Mouse (Mus musculus) adrenal gland, adult 2 months (tissue): ENCODE data around the gene Shc2. TPM values are rescaled to one million over a fixed set of nuclear protein-coding genes. Genes with fewer than 3 reads are reported as not detected.

Experiments used
- DNase-seq: peaks from one replicate; pipeline ENCODE4 v3.0.0; 2021
- polyA plus RNA-seq: library from polyadenylated mRNA; depleted of rRNA; stranded (reverse); fragments of >200 nt; gene quantifications from 2 replicates; pipeline ENCODE4 v1.2.3, GENCODE M21; 2012
- total RNA-seq, 2 experiments: library from RNA; stranded (reverse); gene quantifications; 2 replicates each; pipeline ENCODE4 v1.2.3; 2021

Gene Shc2
- total and polyA plus RNA-seq, 3 experiments: 2.0 to 6.7 (median 4.8) TPM

DNA sequence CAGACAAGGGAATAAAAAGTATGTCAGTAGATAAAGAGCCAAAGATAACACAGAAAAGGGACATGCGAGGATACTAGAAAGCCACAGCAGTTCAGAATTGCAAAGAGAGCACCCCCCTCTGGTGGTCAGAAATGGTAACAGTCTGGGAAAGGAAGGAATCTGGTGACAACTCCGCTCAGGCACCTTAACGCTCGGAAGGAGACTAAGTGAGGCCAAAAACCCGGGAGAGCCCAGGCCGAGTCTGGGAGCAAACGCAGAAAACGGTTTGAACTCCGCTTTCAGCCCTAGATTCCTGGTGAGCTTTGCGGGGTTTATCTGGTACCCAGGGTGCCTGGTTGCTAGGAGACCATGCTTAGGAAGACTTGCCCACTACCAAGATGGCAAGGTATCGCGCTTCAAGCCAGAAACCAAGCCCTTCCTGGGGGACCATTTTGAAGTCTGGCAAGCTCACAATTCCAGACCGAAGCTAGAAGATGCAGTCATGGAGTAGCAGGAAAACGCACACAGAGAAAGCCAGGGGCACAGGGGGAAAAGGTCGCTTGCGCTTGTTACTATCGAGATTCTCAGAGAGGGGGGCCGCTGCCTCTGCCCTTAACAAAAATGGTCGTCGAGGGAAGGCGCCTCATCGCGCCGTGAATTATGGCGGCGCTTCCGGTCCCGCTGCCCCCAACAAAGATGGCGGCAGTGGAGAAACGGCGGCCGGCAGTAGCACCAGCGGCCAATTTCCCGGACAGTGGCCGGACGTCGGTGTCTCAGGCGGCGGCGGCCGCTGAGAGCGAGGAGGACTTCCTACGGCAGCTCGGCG, 31.3 kb upstream of the Shc2 start, which contains the start of gene Tpgs1:
Gene Tpgs1 (plus strand): TSS at position 599 of the 805 bp plus-strand sequence.
- DNase-seq: peak; percentile 91

DNA sequence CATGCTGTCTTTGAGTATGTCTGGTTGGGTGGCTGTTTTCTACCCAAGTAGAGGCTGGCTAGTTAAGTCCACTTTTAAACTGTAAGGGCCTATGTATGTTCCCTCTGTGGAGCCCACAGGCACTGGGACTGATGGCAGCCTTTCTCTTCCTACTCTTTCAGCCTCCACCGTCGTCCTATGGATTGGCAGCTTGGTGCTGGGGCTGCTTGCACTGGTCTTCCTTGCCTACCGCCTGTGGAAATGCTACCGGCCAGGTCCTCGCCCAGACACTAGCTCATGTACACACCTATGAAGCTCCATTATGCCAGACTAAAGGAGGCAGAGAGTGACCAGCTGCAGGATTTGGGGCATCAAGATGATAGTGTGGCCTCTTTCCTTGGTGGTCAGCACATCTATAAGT, 30.4 kb upstream of the Shc2 start:
- no peak for DNase-seq

DNA sequence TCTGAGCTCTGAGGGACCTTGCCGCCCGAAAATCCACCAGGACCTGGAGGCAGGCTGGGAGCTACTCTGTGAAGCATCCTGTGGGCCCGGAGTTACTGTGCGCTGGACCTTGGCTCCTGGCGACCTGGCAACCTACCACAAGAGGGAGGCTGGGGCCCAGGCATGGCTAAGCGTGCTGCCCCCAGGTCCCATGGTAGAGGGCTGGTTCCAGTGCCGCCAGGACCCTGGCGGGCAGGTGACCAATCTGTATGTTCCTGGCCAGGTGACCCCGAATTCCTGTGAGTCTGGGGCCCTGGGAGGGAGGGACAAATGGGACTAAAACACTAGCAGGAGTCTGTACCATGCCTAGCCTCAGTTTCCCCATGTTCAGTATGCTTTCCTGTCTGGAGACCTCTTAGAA, 28.8 kb upstream of the Shc2 start:
- DNase-seq: no peak

DNA sequence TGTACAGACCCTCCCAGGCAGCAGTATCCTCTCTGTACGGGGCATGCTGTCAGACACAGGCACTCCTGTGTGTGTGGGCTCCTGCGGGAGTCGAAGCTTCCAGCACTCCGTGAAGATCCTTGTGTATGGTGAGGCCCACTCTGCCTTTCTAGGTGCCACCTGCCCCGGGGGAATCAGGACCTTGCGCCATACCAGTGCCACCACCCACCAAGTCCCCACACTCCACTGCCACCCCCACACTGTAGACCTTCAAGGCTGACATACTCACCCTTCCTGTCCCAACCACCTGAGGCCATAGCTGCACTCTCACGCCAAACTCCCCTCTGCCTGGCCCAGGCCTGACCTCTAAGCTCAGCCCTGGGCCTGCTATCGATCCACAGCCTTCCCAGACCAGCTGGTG, 27.3 kb upstream of the Shc2 start:
- DNase-seq: no peak

DNA sequence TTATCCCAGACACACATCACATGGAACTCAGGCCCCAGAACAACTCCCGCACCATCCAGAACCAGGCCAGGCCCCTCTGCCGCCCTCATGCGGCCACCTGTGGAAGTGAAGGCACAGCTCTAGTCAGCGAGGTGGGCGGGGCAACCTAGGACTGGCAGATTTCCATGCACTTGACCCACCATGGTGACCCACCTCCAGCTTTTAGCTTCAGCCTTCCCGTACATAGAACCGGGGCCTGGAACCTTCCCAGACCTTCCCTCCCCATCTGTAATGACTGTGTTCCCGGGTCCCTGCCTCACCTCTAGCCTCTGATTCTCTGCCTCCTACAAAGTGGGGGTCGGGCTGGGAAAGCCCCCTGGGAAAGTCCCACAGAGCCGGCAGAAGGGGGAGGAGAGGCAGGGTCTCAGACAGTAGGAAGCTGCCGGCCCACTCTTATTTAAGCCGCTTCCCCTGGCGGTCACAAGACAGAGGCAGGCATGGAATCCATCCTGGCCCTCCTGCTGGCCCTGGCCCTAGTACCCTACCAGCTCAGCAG, 26.5 kb upstream of the Shc2 start, which contains the start of gene Madcam1:
Gene Madcam1 (plus strand): TSS at position 429 of the 535 bp plus-strand sequence.
- DNase-seq: peak; percentile 64

DNA sequence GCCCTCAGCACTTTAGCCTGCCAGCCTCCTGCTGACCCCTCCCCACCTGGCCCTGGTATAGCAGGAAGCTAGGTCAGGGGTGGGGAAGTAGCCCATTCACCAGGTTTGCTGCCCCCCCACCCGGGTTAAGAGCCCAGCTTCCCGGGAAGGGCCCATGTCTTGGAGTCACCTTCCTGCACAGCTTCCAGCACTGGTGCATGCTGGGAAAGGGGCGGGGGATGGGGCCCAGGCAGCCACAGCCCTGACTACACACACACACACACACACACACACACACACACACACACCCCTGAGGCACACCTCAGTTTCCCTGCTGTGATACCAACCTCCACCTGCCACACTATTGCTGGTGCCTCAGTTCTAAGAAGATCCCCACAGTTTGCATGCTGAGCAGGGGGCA, 24.1 kb upstream of the Shc2 start:
- no peak for DNase-seq

DNA sequence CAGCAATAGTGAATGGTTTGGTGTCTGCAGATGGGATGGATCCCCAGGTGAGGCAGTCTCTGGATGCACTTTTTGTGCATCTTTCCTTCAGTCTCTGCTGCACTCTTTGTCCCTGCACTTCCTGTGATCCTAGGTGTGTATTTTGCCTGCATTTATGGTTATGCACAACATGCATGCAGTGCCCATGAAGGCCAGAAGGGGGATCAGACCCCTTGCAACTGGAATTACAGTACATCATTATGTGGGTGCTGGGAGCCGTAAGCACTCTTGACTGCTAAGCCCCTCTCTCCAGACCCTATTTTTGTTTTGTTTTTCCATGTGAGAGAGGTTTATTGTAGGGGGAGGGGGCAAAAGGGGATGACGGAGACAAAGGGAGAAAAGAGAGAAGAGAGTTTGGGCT, 22.6 kb upstream of the Shc2 start:
- DNase-seq: no peak

DNA sequence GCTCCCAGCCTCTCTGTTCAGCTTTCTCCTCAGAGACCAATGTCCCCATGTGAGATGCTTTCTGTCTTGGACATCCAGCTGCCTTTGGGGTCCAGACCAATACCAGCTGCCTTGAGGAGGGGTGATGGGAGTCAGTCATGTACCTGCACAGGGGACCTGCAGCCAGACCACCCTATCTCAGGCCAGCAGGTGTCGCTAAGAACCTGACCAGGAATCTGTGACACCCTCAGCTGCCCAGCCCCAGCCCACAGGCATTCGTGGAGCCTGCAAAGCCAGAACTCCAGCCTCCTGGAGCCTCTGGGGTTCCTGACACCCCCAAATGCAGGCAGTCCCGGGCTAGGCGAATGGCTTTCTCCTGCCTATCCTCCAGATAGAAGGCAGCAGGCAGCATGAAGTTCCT, 21.1 kb upstream of the Shc2 start:
- DNase-seq: no peak

DNA sequence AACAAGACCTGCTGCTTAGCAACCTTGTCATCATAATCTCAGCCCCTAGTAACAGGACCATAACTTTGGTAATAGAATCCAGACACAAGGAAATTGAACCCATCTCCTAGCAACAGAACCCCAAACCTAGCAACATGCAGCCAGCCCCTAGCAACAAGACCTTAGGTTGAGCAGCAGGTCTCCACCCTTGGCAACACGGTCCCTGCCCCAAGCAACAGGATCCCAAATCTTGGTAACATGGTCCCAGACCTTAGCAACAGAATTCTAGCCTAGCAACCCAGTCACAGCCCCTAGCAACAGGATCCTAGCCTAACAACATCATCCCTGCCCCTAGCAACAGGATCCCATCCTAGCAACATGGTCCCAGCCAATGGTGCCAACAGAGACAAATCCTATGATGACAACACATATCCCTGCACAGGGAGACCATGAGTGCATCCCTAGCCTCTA, 17.3 kb upstream of the Shc2 start:
- DNase-seq: no peak

DNA sequence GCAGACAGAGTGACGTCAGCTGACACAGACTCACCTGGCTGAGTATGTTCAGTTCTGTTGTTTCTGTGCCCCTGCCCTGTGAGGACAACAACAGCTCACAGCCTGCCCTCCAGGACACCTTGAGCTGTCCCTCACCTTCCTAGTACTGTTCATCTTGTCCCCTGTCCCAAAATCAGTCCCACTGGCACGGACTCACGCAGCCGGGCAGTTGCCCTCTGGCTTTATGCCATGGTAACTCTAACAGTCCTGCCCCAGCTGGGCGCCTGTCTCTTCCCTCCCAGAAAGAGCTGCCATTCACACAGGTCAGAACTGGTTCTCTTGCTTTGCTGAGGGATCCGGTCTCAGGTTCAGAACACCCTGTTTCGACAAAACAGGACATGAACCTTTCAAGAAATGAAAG, 15.1 kb upstream of the Shc2 start:
- DNase-seq: no peak

DNA sequence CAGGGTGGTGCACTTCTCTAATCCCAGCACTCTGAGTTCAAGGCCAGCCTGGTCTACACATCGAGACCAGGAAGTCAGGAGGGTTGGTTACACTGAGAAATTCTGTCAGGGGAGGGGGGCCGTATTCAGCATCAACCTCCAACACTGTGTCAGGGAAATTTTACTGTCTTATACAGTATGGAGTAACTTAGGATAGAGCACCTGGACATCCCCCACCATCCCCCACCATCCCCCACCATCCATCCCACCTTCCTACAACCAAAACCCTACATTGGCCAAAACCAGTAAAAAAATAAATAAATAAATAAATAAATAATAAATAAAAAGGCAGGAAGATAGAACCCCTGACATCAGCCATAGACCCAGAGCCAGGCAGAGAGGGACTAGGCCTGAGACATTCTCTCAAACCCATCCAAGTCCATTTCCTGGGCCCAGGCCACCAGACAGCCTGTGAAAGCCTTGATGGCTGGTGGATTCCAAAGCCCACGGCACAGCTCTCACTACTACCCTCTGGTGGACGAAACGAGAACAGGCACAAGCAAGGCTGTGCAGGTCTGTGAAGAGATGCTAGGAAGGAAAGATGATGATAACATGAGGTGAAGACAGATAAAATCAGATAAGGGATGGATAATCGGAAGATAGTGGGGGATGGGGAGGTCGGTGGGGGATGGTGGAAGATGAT, 11.5 kb upstream of the Shc2 start:
- peak; percentile 61 for DNase-seq

DNA sequence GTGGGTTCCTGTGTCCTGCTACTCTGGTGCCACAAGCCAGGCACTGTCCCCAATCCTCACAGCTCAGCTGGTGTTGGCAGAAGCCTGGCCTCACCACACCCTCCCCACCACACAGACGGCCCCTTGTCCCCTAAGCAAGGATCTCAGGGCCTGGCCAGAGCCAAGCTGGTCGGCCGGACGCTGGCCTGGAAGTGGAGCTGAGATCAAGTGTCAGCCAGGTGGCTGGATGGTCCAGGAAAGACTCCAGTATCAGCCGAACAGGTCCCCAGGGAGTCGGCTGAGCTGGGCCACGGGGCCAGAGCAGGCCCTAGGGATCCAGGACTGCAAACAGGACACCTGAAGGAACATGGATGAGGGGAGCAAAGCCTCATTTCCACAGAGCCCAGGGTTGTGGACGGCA, 8.0 kb upstream of the Shc2 start, which contains the start of gene Odf3l2:
Gene Odf3l2 (minus strand): TSS at position 28 of the 400 bp plus-strand sequence.
- no peak for DNase-seq

DNA sequence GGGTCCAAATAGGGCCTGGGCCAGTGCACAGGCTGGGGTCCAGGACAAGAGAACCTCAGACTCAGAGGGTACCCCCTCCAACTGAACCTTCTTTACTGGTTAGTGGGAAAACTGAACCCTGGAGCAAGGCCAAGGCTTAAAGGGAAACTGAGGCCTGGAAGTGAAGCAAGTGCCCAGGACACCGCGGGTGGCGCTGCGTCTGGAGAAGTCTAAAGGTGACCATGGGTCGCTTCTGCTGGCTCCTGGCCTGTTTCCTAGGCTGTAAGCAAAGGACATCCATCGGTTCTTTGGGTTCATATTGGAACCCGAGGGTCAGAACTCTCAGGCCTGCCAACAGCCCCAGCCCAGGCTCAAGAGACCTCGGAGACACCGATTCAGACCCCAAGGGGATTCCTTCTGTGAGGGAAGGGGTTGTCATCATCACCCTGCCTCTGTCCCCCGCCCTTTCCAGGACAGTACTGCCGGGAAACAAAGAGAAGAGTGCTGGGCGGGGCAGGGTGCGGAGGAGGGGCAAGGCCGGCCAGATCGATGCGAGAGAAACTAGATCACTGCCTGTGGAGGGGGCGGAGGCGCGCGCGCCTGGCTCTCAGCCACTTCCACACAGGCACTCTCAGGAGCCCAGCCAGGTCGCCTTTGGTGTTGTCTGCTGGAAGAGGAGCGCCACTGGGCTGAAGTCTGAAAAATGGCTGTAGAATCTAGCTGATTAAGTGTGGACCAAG, 927 bp upstream of the Shc2 start:
- DNase-seq: peak; percentile 58

DNA sequence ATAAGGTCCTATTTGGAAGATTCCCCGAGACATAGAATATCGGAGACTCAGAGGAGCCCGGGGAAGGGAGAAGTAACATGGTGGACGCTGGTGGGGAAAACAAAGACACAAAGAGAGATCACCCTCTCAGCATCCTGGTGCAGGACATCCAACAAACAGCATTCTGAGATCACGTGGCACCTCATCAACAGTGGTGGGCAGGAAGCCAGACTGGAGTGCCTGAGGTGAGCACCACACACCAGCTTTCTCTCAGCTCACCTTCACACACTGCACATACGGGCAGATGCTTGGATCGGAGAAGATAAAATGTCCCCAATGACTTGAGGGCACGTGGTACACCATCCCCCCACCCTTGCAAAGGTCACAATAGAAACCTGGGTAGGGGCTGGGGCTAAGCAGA, 1.4 kb downstream of the Shc2 start:
- DNase-seq: no peak

DNA sequence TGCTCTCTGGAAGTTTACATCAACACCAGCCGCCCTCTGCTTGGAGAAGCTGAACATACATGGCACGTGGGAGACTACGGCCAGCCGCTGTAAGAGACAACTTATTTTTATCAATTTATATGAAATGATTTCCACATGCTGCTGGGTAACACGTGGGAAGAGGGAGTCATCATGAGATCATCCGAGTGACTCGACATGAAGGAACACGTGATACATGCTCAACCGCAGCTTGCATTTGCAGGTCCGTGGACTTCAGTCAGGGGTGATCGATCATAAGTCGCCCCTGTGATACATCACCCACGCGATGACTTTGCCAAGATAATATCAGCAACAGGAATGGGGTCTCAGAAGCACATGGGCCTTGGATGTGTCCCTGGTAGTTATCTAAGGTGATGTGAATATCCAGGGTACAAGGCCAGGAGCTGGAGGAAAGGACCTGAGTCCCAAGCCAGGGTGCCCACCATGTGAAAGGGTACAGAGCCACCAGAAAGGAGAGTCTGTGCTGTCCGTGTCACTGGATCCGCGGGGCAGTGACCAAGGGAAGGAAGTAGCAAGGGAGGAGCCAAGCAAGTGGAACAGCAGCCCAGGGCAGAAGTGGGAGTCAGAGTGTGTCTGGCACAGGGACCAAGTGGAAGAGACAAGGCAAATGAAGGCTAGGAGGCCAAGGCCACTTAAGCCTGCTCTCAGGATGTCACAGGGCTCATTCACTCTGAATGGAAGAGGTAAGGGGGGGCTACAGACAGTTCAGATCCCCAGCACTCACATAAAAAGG, 4.5 kb downstream of the Shc2 start:
- peak; percentile 66 for DNase-seq

DNA sequence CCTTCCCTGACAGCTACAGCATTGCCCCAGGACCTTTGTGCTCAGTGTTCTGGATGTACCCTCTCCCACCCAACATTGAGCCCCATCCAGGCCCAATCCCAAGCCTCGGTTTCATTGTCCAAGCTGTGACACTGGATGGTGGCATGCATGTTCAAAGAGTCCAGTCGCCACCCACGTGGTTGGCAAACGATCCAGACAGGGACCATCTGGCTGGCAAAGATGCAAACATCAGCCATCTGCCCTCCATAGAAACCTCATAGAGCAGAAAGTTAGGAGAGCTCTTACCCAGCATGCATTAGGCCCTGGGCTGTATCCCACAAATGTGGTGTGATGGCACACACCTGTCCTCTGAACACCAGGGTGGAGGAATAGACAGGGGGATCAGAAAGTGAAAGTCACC, 6.3 kb downstream of the Shc2 start:
- DNase-seq: no peak

DNA sequence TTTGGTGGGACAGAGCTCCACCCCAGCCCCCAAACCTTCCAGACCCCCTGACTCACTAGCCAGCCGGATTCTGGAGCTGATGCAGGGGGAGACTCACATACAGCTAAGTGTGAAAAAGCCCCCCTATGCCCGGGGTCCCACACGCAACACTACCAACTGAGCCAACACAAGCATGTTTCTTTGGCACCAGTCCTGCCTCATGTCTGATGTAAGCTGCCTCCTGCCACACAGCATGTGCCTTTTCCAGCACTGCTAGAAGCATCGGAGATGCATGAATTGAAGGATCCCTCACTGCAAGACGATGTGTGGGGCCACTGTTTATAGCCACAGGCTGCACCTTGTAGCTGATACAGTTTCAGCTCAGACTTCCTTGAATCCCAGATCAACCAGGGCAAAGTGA, 9.3 kb downstream of the Shc2 start:
- no peak for DNase-seq

DNA sequence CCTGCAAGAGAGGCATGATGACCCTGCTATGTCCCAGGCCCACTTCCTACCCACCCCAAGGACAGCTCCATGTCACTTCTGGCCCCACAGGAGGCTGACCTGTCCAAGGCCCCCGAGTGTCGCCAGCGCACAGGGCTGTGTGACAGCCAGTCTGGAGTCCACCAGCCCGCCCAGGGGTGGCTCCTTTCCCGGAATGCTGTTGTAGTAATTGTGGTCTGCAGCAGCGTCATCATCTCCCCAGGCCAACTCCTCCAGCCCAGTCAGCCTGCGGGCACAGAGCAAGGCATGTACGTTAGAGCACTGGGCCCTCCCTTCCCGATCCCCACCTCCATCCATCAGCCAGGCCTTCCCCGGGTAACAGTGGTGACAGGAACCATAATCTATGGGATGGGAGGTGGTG, 11.6 kb downstream of the Shc2 start:
- DNase-seq: peak; percentile 13

DNA sequence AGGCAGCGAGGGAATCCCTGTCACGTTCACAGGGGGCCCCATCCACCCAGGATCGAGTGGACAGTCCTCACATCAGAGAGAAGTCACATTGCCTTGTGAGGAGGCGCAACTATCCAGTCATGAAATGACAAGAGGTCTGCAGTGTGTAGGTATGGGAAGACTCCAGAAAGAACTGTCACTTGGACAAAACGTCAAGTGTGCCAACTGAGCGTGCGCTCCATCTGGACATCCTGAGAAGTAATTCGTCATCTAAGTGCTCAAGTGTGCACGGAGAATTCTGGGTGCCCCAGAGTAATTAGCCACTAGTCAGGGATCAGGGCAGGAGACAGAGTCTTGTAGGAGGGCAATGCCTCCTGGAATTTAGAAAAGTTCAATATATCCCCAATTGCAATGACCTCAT, 12.3 kb downstream of the Shc2 start:
- DNase-seq: no peak

DNA sequence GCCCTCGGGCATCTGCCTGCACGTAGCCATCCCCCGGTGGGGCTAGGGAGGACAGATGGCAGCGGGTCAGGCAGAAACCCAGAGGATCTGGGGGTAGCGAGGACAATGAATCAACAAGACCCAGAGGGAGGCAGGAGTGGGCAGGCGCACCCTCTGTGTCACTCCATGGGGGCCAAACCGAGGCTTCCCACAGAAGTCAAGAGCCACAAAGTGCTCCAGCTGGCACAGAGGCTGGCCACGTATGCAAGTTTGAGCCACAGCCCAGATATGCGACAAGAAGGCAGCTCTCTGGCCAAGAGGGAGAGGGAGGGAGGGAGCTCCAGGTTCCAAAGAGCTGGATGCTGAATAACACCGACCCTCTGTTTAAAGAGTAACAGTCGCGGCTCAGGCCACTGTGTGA, 13.8 kb downstream of the Shc2 start:
- DNase-seq: no peak

DNA sequence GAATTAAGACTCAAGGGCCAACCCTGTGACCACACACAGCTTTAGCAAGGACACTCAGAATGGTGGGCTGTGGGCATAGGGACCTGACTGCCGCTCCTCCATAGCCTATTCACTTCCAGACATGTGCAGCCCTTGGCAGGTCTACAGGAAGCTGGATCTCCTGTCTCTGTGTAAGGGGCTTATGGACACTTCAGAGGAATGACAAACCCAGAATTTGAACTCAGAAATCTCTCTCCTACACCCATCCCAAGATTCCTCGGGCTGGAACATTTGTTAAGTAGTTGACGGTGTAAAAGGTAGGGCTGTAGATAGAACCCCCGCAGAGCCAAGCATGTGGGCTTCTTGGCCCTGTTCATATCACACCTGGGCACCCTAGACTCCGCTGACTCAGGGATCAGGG, 21.3 kb downstream of the Shc2 start:
- DNase-seq: no peak

DNA sequence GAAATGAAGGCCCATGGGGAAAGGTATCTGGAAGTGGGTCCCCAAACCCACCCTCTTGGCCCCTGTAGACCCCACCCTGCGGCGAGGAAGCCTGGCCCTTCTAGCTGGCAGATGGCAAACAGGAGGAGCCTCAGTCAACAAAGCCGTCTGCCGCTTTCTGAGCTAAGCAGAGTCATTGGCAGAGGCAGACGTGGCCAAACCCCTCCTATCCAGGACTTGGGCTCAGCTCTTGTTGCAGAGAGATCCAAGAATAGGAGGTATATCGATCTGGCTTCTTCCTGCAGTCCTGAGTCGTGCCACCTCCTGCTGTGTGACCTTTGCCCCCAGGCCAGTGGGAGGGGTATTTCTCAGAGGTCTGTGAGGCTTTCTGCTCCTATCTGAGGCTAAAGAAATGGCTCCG, 21.9 kb downstream of the Shc2 start:
- no peak for DNase-seq
